In genomic region chr15:97798134-97798533, GRCm38 (mm10) we compare ENCODE assay signal across 12 mouse cellular contexts. TPM values are rescaled to one million over a fixed set of nuclear protein-coding genes. Genes with fewer than 3 reads are reported as not detected.
DNase-seq lines count a peak whose midpoint lies in the region; ATAC-seq lines count a peak whose summit lies in the region.
"Had no signal": no experiment of that assay in that cellular context is flagged by ENCODE, and none has a peak within 500 bp of the region (broad histone marks: within the 10 kb centered on the region; RNA-seq: fewer than 3 reads in every experiment).

No protein-coding gene starts in this region.

- peaks cover 80% of the 10 kb centered on the region for H3K36me3 ChIP-seq in heart, embryonic 15.5 days
- peaks cover 70% of the 10 kb centered on the region for H3K36me3 ChIP-seq in forebrain, embryonic 12.5 days (replicated peaks)
- peaks cover 95% of the 10 kb centered on the region for H3K36me3 ChIP-seq in liver, embryonic 12.5 days
- peaks cover 32% of the 10 kb centered on the region for H3K36me3 ChIP-seq in neural tube, embryonic 14.5 days (ENCODE audit: control insufficient read depth, insufficient read depth, low read length)

- WGBS in heart, embryonic 15.5 days: 49% methylated on average over 17 of the region's 17 CpGs
- WGBS in forebrain, embryonic 12.5 days: 43% methylated on average over 17 of the region's 17 CpGs
- 72% methylated on average over 17 of the region's 17 CpGs for WGBS in liver, embryonic 12.5 days (ENCODE audit: insufficient replicate concordance)
- 25% methylated on average over 17 of the region's 17 CpGs for WGBS in neural tube, embryonic 14.5 days

- no peak overlapping the region for H3K4me2 ChIP-seq in heart, embryonic 15.5 days
- H3K4me2 ChIP-seq in forebrain, embryonic 12.5 days: peak overlapping the region; percentile 10; the same call in 1 of the 2 replicates
- no peak overlapping the region for H3K4me2 ChIP-seq in liver, embryonic 12.5 days
- H3K4me2 ChIP-seq in neural tube, embryonic 14.5 days (ENCODE audit: low read depth, low read length): no peak overlapping the region
- H3K4me2 ChIP-seq: lung, embryonic 15.5 days had no signal

- H3K4me3 ChIP-seq in heart, embryonic 15.5 days: no peak overlapping the region
- H3K4me3 ChIP-seq in forebrain, embryonic 12.5 days (replicated peaks): no peak overlapping the region
- H3K4me3 ChIP-seq in liver, embryonic 12.5 days: no peak overlapping the region
- no peak overlapping the region for H3K4me3 ChIP-seq in neural tube, embryonic 14.5 days (ENCODE audit: low read depth, low read length)
- H3K4me3 ChIP-seq: lung, embryonic 15.5 days had no signal

- no peaks in the 10 kb centered on the region for H3K27me3 ChIP-seq in heart, embryonic 15.5 days
- no peaks in the 10 kb centered on the region for H3K27me3 ChIP-seq in forebrain, embryonic 12.5 days
- H3K27me3 ChIP-seq in liver, embryonic 12.5 days (replicated peaks): no peaks in the 10 kb centered on the region
- H3K27me3 ChIP-seq in neural tube, embryonic 14.5 days (ENCODE audit: control insufficient read depth, insufficient read depth, low read length): no peaks in the 10 kb centered on the region
- H3K27me3 ChIP-seq: CH12.LX; lung, embryonic 15.5 days had no signal

- H3K9ac ChIP-seq in heart, embryonic 15.5 days: no peak overlapping the region
- H3K9ac ChIP-seq in forebrain, embryonic 12.5 days: no peak overlapping the region; the same call in 1 of the 2 replicates
- H3K9ac ChIP-seq in liver, embryonic 12.5 days: no peak overlapping the region
- H3K9ac ChIP-seq in neural tube, embryonic 14.5 days (replicated peaks; ENCODE audit: low read depth, low read length): no peak overlapping the region
- H3K9ac ChIP-seq: lung, embryonic 15.5 days had no signal

- H3K27ac ChIP-seq in heart, embryonic 15.5 days: no peak overlapping the region
- H3K27ac ChIP-seq in forebrain, embryonic 12.5 days: peak overlapping the region; percentile 61; the same call in 1 of the 2 replicates
- no peak overlapping the region for H3K27ac ChIP-seq in liver, embryonic 12.5 days
- no peak overlapping the region for H3K27ac ChIP-seq in neural tube, embryonic 14.5 days (ENCODE audit: low read depth, low read length)
- H3K27ac ChIP-seq: lung, embryonic 15.5 days had no signal

- DNase-seq in heart, postnatal 4 days: no peak
- no peak for DNase-seq in MN1 (ENCODE audit: low spot score)
- no peak for DNase-seq in yolk sac, embryonic 10.5 days (ENCODE audit: low spot score)
- no peak for DNase-seq in frontal cortex, adult 2 months (ENCODE audit: extremely low spot score in 1 of 2, low spot score in 1 of 2)
- DNase-seq: adrenal gland, postnatal 25 days; cerebellum, postnatal 14 days had no signal

- H3K4me1 ChIP-seq in heart, embryonic 15.5 days (replicated peaks): peaks cover 6% of the 10 kb centered on the region; the same call in 1 of the 2 replicates
- peaks cover 31% of the 10 kb centered on the region for H3K4me1 ChIP-seq in forebrain, embryonic 12.5 days
- no peaks in the 10 kb centered on the region; the same call in 1 of the 2 replicates for H3K4me1 ChIP-seq in liver, embryonic 12.5 days
- 0 out of 2 replicates have a peak, but pooled peaks cover 2% of the 10 kb centered on the region for H3K4me1 ChIP-seq in neural tube, embryonic 14.5 days (ENCODE audit: control insufficient read depth, insufficient read depth, low read length)
- H3K4me1 ChIP-seq: lung, embryonic 15.5 days had no signal

- no peaks in the 10 kb centered on the region for H3K9me3 ChIP-seq in heart, embryonic 15.5 days (replicated peaks)
- no peaks in the 10 kb centered on the region for H3K9me3 ChIP-seq in forebrain, embryonic 12.5 days
- no peaks in the 10 kb centered on the region for H3K9me3 ChIP-seq in liver, embryonic 12.5 days (replicated peaks)
- H3K9me3 ChIP-seq in neural tube, embryonic 14.5 days (ENCODE audit: control insufficient read depth, low read length): no peaks in the 10 kb centered on the region
- H3K9me3 ChIP-seq: lung, embryonic 15.5 days had no signal

- peak; percentile 70 for ATAC-seq in heart, embryonic 15.5 days (replicated peaks; ENCODE audit: insufficient number of reproducible peaks, insufficient read depth, low FRiP score, low read depth)
- peak; percentile 75 for ATAC-seq in forebrain, embryonic 12.5 days (ENCODE audit: low FRiP score)
- ATAC-seq in liver, embryonic 12.5 days: peak; percentile 21
- peak; percentile 62; the same call in 1 of the 2 replicates for ATAC-seq in neural tube, embryonic 14.5 days (ENCODE audit: low read depth)

RNA-seq across cellular contexts. Expression of gene Slc48a1, which starts 19.8 kb away (rescaled TPM):
- polyA plus RNA-seq in heart, embryonic 15.5 days (2015; fragmentation: Nextera tagmentation; extraction: Ambion mirVana): 64.3 and 76.8 TPM in 2 replicates
- 10 to 100 TPM; 58.7 to 59.2 TPM for total RNA-seq in heart, postnatal 4 days (2021)
- polyA plus RNA-seq in forebrain, embryonic 12.5 days (2016; fragmentation: Nextera tagmentation; extraction: Ambion mirVana): 36.6 and 38.1 TPM in 2 replicates
- polyA plus RNA-seq in liver, embryonic 12.5 days (2016; fragmentation: Nextera tagmentation; extraction: Ambion mirVana): 83.8 and 88.7 TPM in 2 replicates
- polyA plus RNA-seq in neural tube, embryonic 14.5 days (2014; fragmentation: Nextera tagmentation; extraction: Ambion mirVana): 94.5 and 104 TPM in 2 replicates
- 107 and 117 TPM in 2 replicates for polyA plus RNA-seq in frontal cortex, adult 2 months (2012; rRNA removed)

RNA-seq across cellular contexts. Expression of gene Rapgef3, which starts 30.4 kb away (rescaled TPM):
- 20.0 and 24.0 TPM in 2 replicates for polyA plus RNA-seq in heart, embryonic 15.5 days (2015; fragmentation: Nextera tagmentation; extraction: Ambion mirVana)
- total RNA-seq in heart, postnatal 4 days (2021): 10 to 100 TPM; 32.7 to 33.4 TPM
- 6.2 and 6.3 TPM in 2 replicates for polyA plus RNA-seq in forebrain, embryonic 12.5 days (2016; fragmentation: Nextera tagmentation; extraction: Ambion mirVana)
- 3.5 and 3.9 TPM in 2 replicates for polyA plus RNA-seq in liver, embryonic 12.5 days (2016; fragmentation: Nextera tagmentation; extraction: Ambion mirVana)
- polyA plus RNA-seq in neural tube, embryonic 14.5 days (2014; fragmentation: Nextera tagmentation; extraction: Ambion mirVana): 6.7 and 9.5 TPM in 2 replicates
- 69.2 and 78.4 TPM in 2 replicates for polyA plus RNA-seq in frontal cortex, adult 2 months (2012; rRNA removed)

RNA-seq across cellular contexts. Expression of gene Hdac7, which starts 46.2 kb away (rescaled TPM):
- polyA plus RNA-seq in heart, embryonic 15.5 days (2015; fragmentation: Nextera tagmentation; extraction: Ambion mirVana): 20.4 and 34.5 TPM in 2 replicates
- total RNA-seq in heart, postnatal 4 days (2021): 10 to 100 TPM; 51.6 to 52.0 TPM
- 23.7 and 24.1 TPM in 2 replicates for polyA plus RNA-seq in forebrain, embryonic 12.5 days (2016; fragmentation: Nextera tagmentation; extraction: Ambion mirVana)
- polyA plus RNA-seq in liver, embryonic 12.5 days (2016; fragmentation: Nextera tagmentation; extraction: Ambion mirVana): 14.0 and 14.3 TPM in 2 replicates
- 28.7 TPM in 2 replicates for polyA plus RNA-seq in neural tube, embryonic 14.5 days (2014; fragmentation: Nextera tagmentation; extraction: Ambion mirVana)
- 50.2 and 57.5 TPM in 2 replicates for polyA plus RNA-seq in frontal cortex, adult 2 months (2012; rRNA removed)

Comparison
In these comparisons a context has a peak if more than half of its experiments do, and no peak if none do; other contexts are left out.
1. ATAC-seq: peak in every context shown above with its lines; median percentile 75 in forebrain, embryonic 12.5 days; 70 in heart, embryonic 15.5 days; 62 in neural tube, embryonic 14.5 days; 21 in liver, embryonic 12.5 days.